Mouse (Mus musculus) erythroblast, embryonic 14.5 days (primary cell): Measurements from ENCODE around the gene Abhd10.

Experiments used
- GATA1 ChIP-seq: IDR thresholded peaks from 2 replicates; pipeline ENCODE4 v1.6.1; 2012; ENCODE audit warnings: low read length, inconsistent platforms, mixed read lengths
- TAL1 ChIP-seq: IDR thresholded peaks from 3 replicates; pipeline ENCODE4 v1.6.1; 2012; ENCODE audit warnings: low read length, inconsistent platforms, mixed read lengths

DNA sequence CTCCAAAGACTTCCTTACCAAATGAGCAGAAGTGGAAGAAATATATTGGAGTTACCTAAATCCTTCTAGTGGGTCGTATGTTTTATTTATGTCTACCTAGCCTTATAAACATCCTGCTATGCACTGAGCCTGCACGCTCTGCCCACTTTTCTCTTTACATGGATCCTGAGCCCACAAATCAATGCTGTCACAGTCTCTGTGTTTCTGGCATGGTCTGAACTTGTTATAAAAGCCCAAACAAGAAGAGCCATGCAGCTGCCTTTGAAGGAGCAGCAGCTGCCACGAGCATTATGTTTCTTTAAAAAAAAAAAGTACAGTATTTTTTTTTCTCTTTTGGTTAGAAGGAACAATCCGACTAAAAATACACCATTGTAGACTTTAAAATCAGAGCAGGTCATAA lies 24.7 kb upstream of the Abhd10 start:
- no peak for TF ChIP-seq TAL1
- TF ChIP-seq GATA1: no peak
